Comparison of ENCODE assay signal across 8 mouse cellular contexts in genomic region chr10:85101841-85102240, GRCm38 (mm10). TPM values are rescaled to one million over a fixed set of nuclear protein-coding genes. Genes with fewer than 3 reads are reported as not detected.
DNase-seq lines count a peak whose midpoint lies in the region; ATAC-seq lines count a peak whose summit lies in the region.

No protein-coding gene starts in this region.

- H3K4me2 ChIP-seq in heart, embryonic 16.5 days (ENCODE audit: low read depth, low read length) = peak overlapping the region; percentile 92
- peak overlapping the region; percentile 88 for H3K4me2 ChIP-seq in limb, embryonic 13.5 days (replicated peaks)
- H3K4me2 ChIP-seq in midbrain, embryonic 13.5 days (replicated peaks) = peak overlapping the region; percentile 97

- H3K27me3 ChIP-seq in heart, embryonic 16.5 days (ENCODE audit: control insufficient read depth, insufficient read depth, low read length) = no peaks in the 10 kb centered on the region
- no peaks in the 10 kb centered on the region for H3K27me3 ChIP-seq in limb, embryonic 13.5 days
- no peaks in the 10 kb centered on the region for H3K27me3 ChIP-seq in midbrain, embryonic 13.5 days

- no peaks in the 10 kb centered on the region for H3K9me3 ChIP-seq in heart, embryonic 16.5 days (replicated peaks; ENCODE audit: control insufficient read depth, low read length)
- no peaks in the 10 kb centered on the region for H3K9me3 ChIP-seq in limb, embryonic 13.5 days
- no peaks in the 10 kb centered on the region for H3K9me3 ChIP-seq in midbrain, embryonic 13.5 days

- 3% methylated on average over 10 of the region's 10 CpGs for WGBS in heart, embryonic 16.5 days
- WGBS in limb, embryonic 13.5 days = 2% methylated on average over 10 of the region's 10 CpGs
- 2% methylated on average over 10 of the region's 10 CpGs for WGBS in midbrain, embryonic 13.5 days

- H3K4me3 ChIP-seq in heart, embryonic 16.5 days (ENCODE audit: low read length) = peak overlapping the region; percentile 99
- peak overlapping the region; percentile 98 for H3K4me3 ChIP-seq in limb, embryonic 13.5 days
- peak overlapping the region; percentile 96 for H3K4me3 ChIP-seq in midbrain, embryonic 13.5 days (replicated peaks)

- H3K9ac ChIP-seq in heart, embryonic 16.5 days (ENCODE audit: low read length) = peak overlapping the region; percentile 97
- peak overlapping the region; percentile 91 for H3K9ac ChIP-seq in limb, embryonic 13.5 days
- peak overlapping the region; percentile 89 for H3K9ac ChIP-seq in midbrain, embryonic 13.5 days (replicated peaks)

- H3K4me1 ChIP-seq in heart, embryonic 16.5 days (ENCODE audit: control insufficient read depth, insufficient read depth, low read length) = peaks cover 13% of the 10 kb centered on the region
- H3K4me1 ChIP-seq in limb, embryonic 13.5 days = peaks cover 19% of the 10 kb centered on the region
- H3K4me1 ChIP-seq in midbrain, embryonic 13.5 days (replicated peaks) = peaks cover 24% of the 10 kb centered on the region

- peak; percentile 18; the same call in 1 of the 2 replicates for ATAC-seq in frontal cortex, adult (ENCODE audit: low TSS enrichment)
- peak; percentile 32; the same call in 1 of the 2 replicates for ATAC-seq in heart, embryonic 16.5 days (replicated peaks; ENCODE audit: extremely low read depth, insufficient read depth, low FRiP score)
- ATAC-seq in limb, embryonic 13.5 days (ENCODE audit: low FRiP score, low read depth) = peak; percentile 25; the same call in 1 of the 2 replicates
- peak; percentile 52 for ATAC-seq in midbrain, embryonic 13.5 days

- H3K27ac ChIP-seq in heart, embryonic 16.5 days (ENCODE audit: low read length) = peak overlapping the region; percentile 93
- H3K27ac ChIP-seq in limb, embryonic 13.5 days = peak overlapping the region; percentile 74; the same call in 1 of the 2 replicates
- H3K27ac ChIP-seq in midbrain, embryonic 13.5 days = peak overlapping the region; percentile 89

- no peak for DNase-seq in frontal cortex, adult 2 months (ENCODE audit: extremely low spot score in 1 of 2, low spot score in 1 of 2)
- DNase-seq in urinary bladder, postnatal 25 days (ENCODE audit: low spot score) = peak; percentile 3
- no peak for DNase-seq in urinary bladder, adult 2 months (ENCODE audit: low spot score)
- DNase-seq in Muller cell, postnatal 12 days (ENCODE audit: inconsistent ontology term) = no peak

- no peaks in the 10 kb centered on the region for H3K36me3 ChIP-seq in heart, embryonic 16.5 days (ENCODE audit: control insufficient read depth, insufficient read depth)
- no peaks in the 10 kb centered on the region for H3K36me3 ChIP-seq in limb, embryonic 13.5 days
- no peaks in the 10 kb centered on the region for H3K36me3 ChIP-seq in midbrain, embryonic 13.5 days

RNA-seq across cellular contexts. Expression of gene Fhl4, which starts 0.5 kb away (rescaled TPM):
- 0.97 and 1.3 TPM in 2 replicates for polyA plus RNA-seq in frontal cortex, adult 2 months (2012; rRNA removed)
- 0.63 and 0.87 TPM in 2 replicates for polyA plus RNA-seq in urinary bladder, adult 2 months (2012; rRNA removed)
- 1.3 and 1.5 TPM in 2 replicates for polyA plus RNA-seq in heart, embryonic 16.5 days (2015; fragmentation: Nextera tagmentation; extraction: Ambion mirVana)
- 1.4 and 1.7 TPM in 2 replicates for polyA plus RNA-seq in limb, embryonic 13.5 days (2015; fragmentation: Nextera tagmentation; extraction: Ambion mirVana)
- polyA plus RNA-seq in midbrain, embryonic 13.5 days (2015; fragmentation: Nextera tagmentation; extraction: Ambion mirVana) = 1.8 and 2.7 TPM in 2 replicates

RNA-seq across cellular contexts. Expression of gene Tmem263, which starts 0.6 kb away (rescaled TPM):
- polyA plus RNA-seq in frontal cortex, adult 2 months (2012; rRNA removed) = 19.7 and 19.8 TPM in 2 replicates
- polyA plus RNA-seq in urinary bladder, adult 2 months (2012; rRNA removed) = 12.3 and 14.2 TPM in 2 replicates
- polyA plus RNA-seq in heart, embryonic 16.5 days (2015; fragmentation: Nextera tagmentation; extraction: Ambion mirVana) = 47.6 and 55.1 TPM in 2 replicates
- polyA plus RNA-seq in limb, embryonic 13.5 days (2015; fragmentation: Nextera tagmentation; extraction: Ambion mirVana) = 133 and 144 TPM in 2 replicates
- 55.9 and 59.9 TPM in 2 replicates for polyA plus RNA-seq in midbrain, embryonic 13.5 days (2015; fragmentation: Nextera tagmentation; extraction: Ambion mirVana)

RNA-seq across cellular contexts. Expression of gene Mterf2, which starts 26.0 kb away (rescaled TPM):
- 19.8 and 22.6 TPM in 2 replicates for polyA plus RNA-seq in frontal cortex, adult 2 months (2012; rRNA removed)
- polyA plus RNA-seq in urinary bladder, adult 2 months (2012; rRNA removed) = 7.7 and 9.1 TPM in 2 replicates
- polyA plus RNA-seq in heart, embryonic 16.5 days (2015; fragmentation: Nextera tagmentation; extraction: Ambion mirVana) = 13.6 and 15.0 TPM in 2 replicates
- 23.7 and 24.3 TPM in 2 replicates for polyA plus RNA-seq in limb, embryonic 13.5 days (2015; fragmentation: Nextera tagmentation; extraction: Ambion mirVana)
- 31.8 and 37.0 TPM in 2 replicates for polyA plus RNA-seq in midbrain, embryonic 13.5 days (2015; fragmentation: Nextera tagmentation; extraction: Ambion mirVana)
